Mouse (Mus musculus) liver, embryonic 15.5 days (tissue): ENCODE results near the gene Aldoart2. TPM values are rescaled to one million over a fixed set of nuclear protein-coding genes. Genes with fewer than 3 reads are reported as not detected.
"Not testable (repeated sequence)": the region's sequence is repeated elsewhere in the genome, so short reads cannot be mapped to it uniquely, and the experiment has no call there.

Source experiments
- ATAC-seq: fragments of 200-750 bp; cut with Nextera tagmentation; 2 replicates; pipeline ENCODE4 v1.8.0; 2017; ENCODE audit warnings: moderate number of reproducible peaks, mild to moderate bottlenecking, moderate library complexity; ENCODE audit not compliant: insufficient read depth
- H3K27ac ChIP-seq: fragments of 300-500 bp; sonication (generic); replicated peaks from 2 replicates; pipeline ENCODE4 v1.5.1; 2015; ENCODE audit warnings: mild to moderate bottlenecking, inconsistent platforms
- H3K27me3 ChIP-seq: fragments of 300-500 bp; sonication (generic); 2 replicates; pipeline ENCODE4 v1.6.1; 2015; ENCODE audit warnings: mild to moderate bottlenecking, inconsistent platforms
- H3K36me3 ChIP-seq: fragments of 300-500 bp; sonication (generic); replicated peaks from 2 replicates; pipeline ENCODE4 v1.6.1; 2015; ENCODE audit warnings: moderate library complexity, mild to moderate bottlenecking, inconsistent platforms
- H3K4me1 ChIP-seq: fragments of 300-500 bp; sonication (generic); replicated peaks from 2 replicates; pipeline ENCODE4 v1.6.1; 2015; ENCODE audit warnings: inconsistent platforms
- H3K4me2 ChIP-seq: fragments of 300-500 bp; sonication (generic); 2 replicates; pipeline ENCODE4 v1.6.1; 2015; ENCODE audit warnings: moderate library complexity, mild to moderate bottlenecking, inconsistent platforms
- H3K4me3 ChIP-seq: fragments of 300-500 bp; sonication (generic); replicated peaks from 2 replicates; pipeline ENCODE4 v1.5.1; 2015; ENCODE audit warnings: mild to moderate bottlenecking, inconsistent platforms
- H3K9ac ChIP-seq: fragments of 300-500 bp; sonication (generic); 2 replicates; pipeline ENCODE4 v1.6.1; 2015; ENCODE audit warnings: moderate library complexity, mild to moderate bottlenecking, inconsistent platforms
- H3K9me3 ChIP-seq: fragments of 300-500 bp; sonication (generic); replicated peaks from 2 replicates; pipeline ENCODE4 v1.6.1; 2016; ENCODE audit warnings: inconsistent platforms
- WGBS: fragments of 180-500 bp; shearing (Covaris S2); methylation state at CpG from one replicate; pipeline ENCODE4 v1.1.7; 2015; ENCODE audit warnings: mixed read lengths; ENCODE audit not compliant: insufficient replicate concordance; 5-methylcytosine and 5-hydroxymethylcytosine counted together
- polyA plus RNA-seq: library from polyadenylated mRNA; unstranded; fragments of >200 nt; fragmentation: Nextera tagmentation; extraction: Ambion mirVana; gene quantifications from 2 replicates; pipeline ENCODE4 v1.2.1, GENCODE M21; 2015

The Aldoart2 gene
- polyA plus RNA-seq = not detected in 2 replicates

DNA sequence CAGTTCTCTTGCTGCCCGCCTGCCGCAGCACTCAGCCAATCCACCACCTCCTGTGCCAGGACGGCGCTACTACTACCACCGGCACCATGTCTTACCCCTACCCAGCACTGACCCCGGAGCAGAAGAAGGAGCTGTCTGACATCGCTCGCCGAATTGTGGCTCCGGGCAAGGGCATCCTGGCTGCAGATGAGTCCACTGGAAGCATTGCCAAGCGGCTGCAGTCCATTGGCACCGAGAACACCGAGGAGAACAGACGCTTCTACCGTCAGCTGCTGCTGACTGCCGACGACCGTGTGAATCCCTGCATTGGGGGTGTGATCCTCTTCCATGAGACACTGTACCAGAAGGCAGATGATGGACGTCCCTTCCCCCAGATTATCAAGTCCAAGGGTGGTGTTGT, at the start of gene Aldoart2:
Gene Aldoart2 (plus strand): TSS at position 34 of the 400 bp plus-strand sequence.
- H3K9ac ChIP-seq = no peak within 1 kb of the TSS
- H3K4me1 ChIP-seq = 0 out of 2 replicates have a peak, but pooled peaks cover 4% of the 10 kb centered on the region
- no peak within 1 kb of the TSS for H3K4me3 ChIP-seq
- H3K27ac ChIP-seq = no peak within 1 kb of the TSS
- H3K9me3 ChIP-seq = no peaks in the 10 kb centered on the region
- no peaks in the 10 kb centered on the region for H3K36me3 ChIP-seq
- ATAC-seq = no peak
- WGBS = 85% methylated on average over 19 of the region's 19 CpGs
- H3K27me3 ChIP-seq = no peaks in the 10 kb centered on the region
- no peak within 1 kb of the TSS for H3K4me2 ChIP-seq

DNA sequence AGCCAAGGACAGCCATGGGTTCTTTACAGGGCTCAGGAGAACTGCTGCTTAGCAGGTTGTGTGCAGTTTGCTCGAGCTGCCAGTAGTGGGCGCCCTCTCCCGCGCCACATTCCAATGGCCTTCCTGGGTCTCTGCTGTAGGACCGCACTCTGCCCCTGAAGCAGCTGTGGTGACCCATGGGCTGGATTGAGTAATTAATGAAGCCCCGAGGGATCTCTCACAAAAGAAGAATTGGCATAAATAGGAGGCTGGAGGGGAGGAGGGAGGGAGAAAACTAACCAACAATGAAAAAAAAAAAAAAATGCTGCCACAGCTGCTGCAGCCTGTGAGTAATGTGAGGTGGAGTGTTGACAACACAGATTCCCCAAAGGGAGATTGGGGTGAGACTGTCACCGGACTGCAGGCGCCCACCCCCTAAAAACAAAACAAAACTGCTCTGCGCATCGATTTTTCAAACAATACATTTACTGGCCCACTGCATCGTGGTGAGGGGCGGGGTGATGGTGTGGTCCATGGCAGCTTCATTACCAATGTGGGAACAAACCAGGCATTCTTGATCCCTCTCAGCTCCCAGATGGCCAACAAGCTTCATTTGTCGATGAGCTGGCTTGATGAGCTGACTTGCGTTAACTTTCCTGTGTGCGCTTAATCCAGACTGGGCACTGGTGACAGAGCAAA, 46.8 kb upstream of the Aldoart2 start:
- 52% methylated on average over 15 of the region's 15 CpGs for WGBS

DNA sequence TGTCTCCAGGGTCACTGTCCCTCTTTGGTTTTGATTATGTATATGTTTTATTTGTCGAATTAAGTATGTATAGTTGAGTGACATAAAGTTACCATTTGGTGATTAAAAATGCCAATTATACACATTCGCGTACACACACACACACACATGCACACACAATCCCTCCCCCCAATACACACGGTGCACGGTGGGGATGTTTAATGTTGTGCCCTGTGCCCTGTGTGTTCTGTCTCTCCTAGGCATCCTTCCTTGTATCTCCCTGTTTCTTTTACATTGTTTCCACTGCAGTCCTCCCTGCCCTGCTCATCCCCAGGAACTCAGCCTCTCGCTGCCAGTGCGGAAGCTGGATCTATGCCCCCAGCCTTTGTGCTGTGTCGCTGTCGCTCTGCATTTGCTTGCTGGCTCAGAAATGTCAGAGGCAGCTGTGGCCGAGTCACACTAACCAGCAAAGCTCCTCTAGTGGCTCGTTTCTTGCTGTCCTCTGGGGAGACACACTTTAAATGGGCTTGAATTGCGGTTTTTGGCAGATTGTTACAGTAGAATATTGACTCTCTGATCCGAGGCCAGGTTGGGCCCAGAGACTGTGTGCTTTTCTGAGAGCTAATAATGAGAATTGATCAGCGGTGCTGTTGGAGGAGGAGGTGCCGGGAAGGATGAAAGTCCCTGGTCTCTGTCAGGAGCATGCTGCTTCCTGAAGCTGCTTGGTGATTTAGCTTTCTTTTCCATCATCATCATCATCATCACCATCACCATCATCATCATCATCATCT, 37.9 kb upstream of the Aldoart2 start:
- Histone ChIP-seq H3K4me3 (no peak overlapping the region), H3K27me3 (no peaks in the 10 kb centered on the region), H3K4me2 (no peak overlapping the region), H3K9ac (no peak overlapping the region), H3K9me3 (no peaks in the 10 kb centered on the region), H3K36me3 (no peaks in the 10 kb centered on the region), H3K27ac (no peak overlapping the region), H3K4me1 (no peaks in the 10 kb centered on the region)
- 57% methylated on average over 15 of the region's 15 CpGs for WGBS
- no peak for ATAC-seq

More for the DNA sequence above, 46.8 kb upstream of the Aldoart2 start:
- Histone ChIP-seq H3K36me3 (no peaks in the 10 kb centered on the region), H3K9me3 (no peaks in the 10 kb centered on the region), H3K27ac (no peak overlapping the region), H3K27me3 (peaks cover 16% of the 10 kb centered on the region; the same call in 1 of the 2 replicates), H3K4me1 (no peaks in the 10 kb centered on the region), H3K9ac (no peak overlapping the region), H3K4me3 (no peak overlapping the region), H3K4me2 (no peak overlapping the region)
- no peak for ATAC-seq

DNA sequence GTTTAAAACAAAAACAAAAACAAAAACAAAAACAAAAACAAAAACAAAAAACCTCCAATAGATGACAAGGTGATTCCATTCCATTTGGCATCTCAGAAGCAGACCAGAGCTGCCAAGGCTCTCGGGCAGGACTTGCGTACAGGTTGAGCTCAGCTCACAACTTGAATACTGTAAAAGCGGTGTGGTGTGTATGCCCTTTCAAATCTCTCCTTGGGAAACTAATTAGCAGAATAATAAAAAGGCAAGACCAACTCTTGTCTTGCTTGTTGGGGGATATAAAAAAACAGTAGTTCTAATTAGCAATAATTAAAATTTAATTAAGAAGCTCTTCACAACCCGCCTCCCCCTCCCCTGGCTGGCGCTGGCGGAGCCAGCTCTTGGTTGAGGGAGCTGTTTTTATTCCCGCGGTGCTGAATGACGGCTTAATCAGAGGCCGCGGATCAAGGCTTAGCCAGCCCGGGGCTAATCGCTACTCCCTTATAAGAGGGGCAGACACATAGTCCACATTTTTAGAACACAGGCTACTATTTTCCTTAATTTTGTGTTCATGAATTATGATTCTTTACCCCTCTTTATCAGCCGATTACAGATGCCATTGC, 28.4 kb upstream of the Aldoart2 start:
- H3K36me3 ChIP-seq = no peaks in the 10 kb centered on the region
- WGBS = 10% methylated on average over 14 of the region's 14 CpGs
- H3K9ac ChIP-seq = no peak overlapping the region
- H3K4me1 ChIP-seq = no peaks in the 10 kb centered on the region
- H3K9me3 ChIP-seq = no peaks in the 10 kb centered on the region
- no peak overlapping the region for H3K4me3 ChIP-seq
- no peak overlapping the region for H3K4me2 ChIP-seq
- peaks cover 30% of the 10 kb centered on the region for H3K27me3 ChIP-seq
- ATAC-seq = no peak
- H3K27ac ChIP-seq = no peak overlapping the region

DNA sequence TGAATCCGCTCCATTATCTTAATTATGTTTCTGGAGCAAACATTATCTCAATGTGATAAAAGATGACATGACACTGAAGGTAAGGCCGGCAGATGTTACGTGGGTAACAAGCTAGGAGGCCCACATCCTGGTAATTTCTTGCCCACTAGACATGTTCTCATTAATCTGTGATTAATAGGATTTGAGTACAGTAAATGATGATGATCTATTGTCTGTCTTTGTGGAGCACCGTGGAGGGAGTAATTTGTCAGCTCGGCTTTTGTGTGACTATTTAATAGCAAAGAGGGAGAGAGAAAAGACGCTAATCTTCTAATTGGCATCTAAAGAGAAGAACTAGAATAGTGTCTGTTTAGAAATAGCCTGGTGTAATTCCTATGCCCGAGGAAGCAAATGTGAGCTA, 27.3 kb upstream of the Aldoart2 start:
- Histone ChIP-seq H3K27me3 (peaks cover 30% of the 10 kb centered on the region), H3K4me3 (no peak overlapping the region), H3K4me1 (no peaks in the 10 kb centered on the region), H3K9me3 (no peaks in the 10 kb centered on the region), H3K4me2 (no peak overlapping the region), H3K9ac (no peak overlapping the region), H3K36me3 (no peaks in the 10 kb centered on the region), H3K27ac (no peak overlapping the region)
- no peak for ATAC-seq
- 69% methylated on average over 7 of the region's 7 CpGs for WGBS

DNA sequence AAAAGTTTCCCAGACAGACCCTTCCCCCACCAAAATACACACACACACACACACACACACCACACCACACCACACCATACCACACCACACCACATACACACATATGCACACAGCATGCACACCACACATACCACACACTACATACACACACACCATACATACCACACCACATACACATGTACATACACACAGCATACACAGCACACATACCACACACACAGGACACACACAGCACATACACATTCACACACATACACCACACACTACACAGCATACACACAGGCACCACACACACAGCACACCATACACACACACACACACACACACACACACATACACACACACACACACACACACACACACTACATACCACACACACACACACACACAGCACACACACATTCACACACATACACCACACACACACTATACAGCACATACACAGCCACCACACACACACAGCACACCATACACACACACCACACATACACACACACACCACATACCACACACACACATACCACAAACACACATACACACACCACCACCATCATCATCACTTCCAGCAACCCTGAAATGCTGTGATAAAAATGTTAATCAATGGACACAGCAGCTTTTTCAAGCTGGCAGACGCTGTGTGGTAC, 26.6 kb upstream of the Aldoart2 start:
- ATAC-seq = no peak
- H3K27me3 ChIP-seq = peaks cover 30% of the 10 kb centered on the region
- H3K9ac ChIP-seq = no peak overlapping the region
- no peak overlapping the region for H3K4me3 ChIP-seq
- H3K4me2 ChIP-seq = no peak overlapping the region
- H3K9me3 ChIP-seq = no peaks in the 10 kb centered on the region
- no peaks in the 10 kb centered on the region for H3K36me3 ChIP-seq
- no peak overlapping the region for H3K27ac ChIP-seq
- no peaks in the 10 kb centered on the region for H3K4me1 ChIP-seq
- WGBS = 77% methylated on average over 1 of the region's 1 CpGs

DNA sequence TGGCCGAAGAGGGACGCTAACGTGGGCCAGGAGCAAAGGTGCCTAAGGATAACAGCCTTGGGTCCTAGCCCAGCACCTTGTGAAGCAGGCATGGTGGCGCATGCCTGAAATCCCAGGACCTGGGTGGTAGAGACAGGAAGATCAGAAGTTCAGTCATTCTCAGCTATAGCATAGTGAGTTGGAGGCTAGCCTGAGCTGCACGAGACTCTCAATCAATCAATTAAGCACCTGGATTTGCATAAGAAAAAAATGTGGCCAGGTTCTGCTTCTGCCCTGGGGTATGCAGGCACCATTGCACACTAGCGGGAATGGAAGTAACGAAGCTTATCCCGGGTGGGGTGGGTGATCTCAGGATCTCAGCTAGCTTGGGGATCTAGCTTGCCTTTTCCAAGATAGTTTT, 25.9 kb upstream of the Aldoart2 start:
- no peak overlapping the region for H3K9ac ChIP-seq
- H3K9me3 ChIP-seq = no peaks in the 10 kb centered on the region
- H3K4me2 ChIP-seq = no peak overlapping the region
- H3K27ac ChIP-seq = no peak overlapping the region
- H3K36me3 ChIP-seq = no peaks in the 10 kb centered on the region
- H3K27me3 ChIP-seq = peaks cover 30% of the 10 kb centered on the region
- H3K4me3 ChIP-seq = no peak overlapping the region
- WGBS = 63% methylated on average over 8 of the region's 8 CpGs
- no peaks in the 10 kb centered on the region for H3K4me1 ChIP-seq
- no peak for ATAC-seq

DNA sequence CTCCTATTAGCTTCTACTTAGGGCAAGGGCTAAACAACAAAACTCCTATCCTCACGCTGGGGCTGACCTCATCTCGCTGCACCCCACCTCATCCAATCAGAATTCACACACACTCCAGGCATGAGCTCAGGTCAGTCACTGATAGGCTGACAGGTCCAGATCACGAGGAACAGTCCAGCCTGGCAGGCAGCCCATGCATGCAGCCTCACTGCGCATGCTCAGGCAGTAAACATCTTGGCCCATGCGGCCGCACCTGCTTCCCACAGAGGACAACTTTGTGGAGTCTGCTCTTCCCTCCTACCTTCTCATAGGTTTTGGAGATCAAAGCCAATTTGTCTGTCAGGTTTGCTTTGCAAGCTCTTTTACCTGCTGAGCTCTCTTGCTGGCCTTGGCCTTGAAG, 10.1 kb upstream of the Aldoart2 start:
- H3K9ac ChIP-seq, H3K9me3 ChIP-seq, H3K27me3 ChIP-seq, ATAC-seq, H3K36me3 ChIP-seq, H3K4me2 ChIP-seq, H3K27ac ChIP-seq, H3K4me1 ChIP-seq, H3K4me3 ChIP-seq: not testable (repeated sequence)
- whole genome bisulfite sequencing = 68% methylated on average over 6 of the region's 6 CpGs

DNA sequence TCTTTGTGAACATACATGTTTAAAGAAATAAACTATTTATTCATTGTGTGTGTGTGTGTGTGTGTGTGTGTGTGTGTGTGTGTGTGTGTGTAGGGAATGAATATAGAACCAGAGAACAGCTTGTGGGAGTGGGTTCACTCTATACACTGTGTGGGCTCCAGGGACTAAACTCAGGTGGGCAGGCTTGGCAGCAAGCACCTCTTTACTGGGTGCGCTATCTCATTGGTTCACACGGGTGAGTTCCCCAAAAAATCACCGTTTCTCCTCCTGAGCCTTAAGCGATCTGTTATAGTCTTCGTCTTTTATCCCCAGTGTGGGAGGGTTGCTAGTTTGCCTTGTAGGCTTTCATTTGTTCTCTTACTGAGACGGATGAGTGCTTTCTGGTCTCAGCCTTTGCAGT, 7.2 kb upstream of the Aldoart2 start:
- 67% methylated on average over 6 of the region's 6 CpGs for WGBS
- Histone ChIP-seq H3K4me3 (no peak overlapping the region), H3K27ac (no peak overlapping the region), H3K27me3 (no peaks in the 10 kb centered on the region), H3K9me3 (no peaks in the 10 kb centered on the region), H3K36me3 (no peaks in the 10 kb centered on the region), H3K4me2 (no peak overlapping the region), H3K9ac (no peak overlapping the region), H3K4me1 (0 out of 2 replicates have a peak, but pooled peaks cover 7% of the 10 kb centered on the region)
- ATAC-seq = no peak

DNA sequence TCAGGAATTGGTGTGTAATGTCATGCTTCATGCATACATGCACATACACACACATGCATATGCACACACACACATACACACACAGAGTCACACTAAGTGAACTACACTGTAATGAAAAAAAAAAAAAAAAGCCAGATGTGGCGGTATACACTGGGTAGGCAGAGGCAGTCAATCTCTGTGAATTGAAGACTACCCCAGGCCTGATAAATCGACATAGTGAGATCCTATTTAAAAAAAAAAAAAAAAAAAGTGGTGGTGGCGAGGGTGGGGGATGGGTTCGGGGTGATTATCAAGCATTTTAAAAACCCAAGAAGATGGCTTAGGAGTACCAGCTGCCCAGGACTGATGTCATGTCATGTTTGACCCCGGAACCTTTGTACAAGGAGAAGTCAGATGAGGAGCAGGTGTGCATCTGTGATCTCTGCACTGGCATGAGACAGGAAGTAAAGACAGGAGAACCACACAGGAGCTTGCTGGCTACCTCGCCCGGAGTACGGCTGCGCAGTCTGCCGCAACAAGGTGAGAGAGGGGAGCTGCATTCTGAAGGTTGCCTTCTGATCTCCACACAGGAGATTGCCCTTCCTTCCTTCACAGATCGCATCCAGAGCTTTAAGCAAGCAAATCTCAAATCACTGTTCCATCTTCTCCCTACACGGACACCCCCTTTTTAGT, 5.7 kb upstream of the Aldoart2 start:
- Histone ChIP-seq H3K4me2 (no peak overlapping the region), H3K36me3 (no peaks in the 10 kb centered on the region), H3K27ac (no peak overlapping the region), H3K4me1 (0 out of 2 replicates have a peak, but pooled peaks cover 7% of the 10 kb centered on the region), H3K4me3 (no peak overlapping the region), H3K9ac (no peak overlapping the region), H3K9me3 (no peaks in the 10 kb centered on the region), H3K27me3 (no peaks in the 10 kb centered on the region)
- no peak for ATAC-seq
- WGBS = 66% methylated on average over 12 of the region's 12 CpGs
